Mouse (Mus musculus): ENCODE measurements around the gene Arhgap1. TPM values are rescaled to one million over a fixed set of nuclear protein-coding genes. Genes with fewer than 3 reads are reported as not detected.
"Not testable (repeated sequence)": the region's sequence is repeated elsewhere in the genome, so short reads cannot be mapped to it uniquely, and the experiment has no call there.

Arhgap1 gene
- 68.9 and 72.1 TPM in 2 replicates for polyA plus RNA-seq (2012; rRNA removed)

- TF ChIP-seq POLR2A (IDR thresholded peaks at IDR 0.05; ENCODE audit: extremely low read depth, insufficient read depth, low read length) (peak; percentile 61), CTCF (IDR thresholded peaks at IDR 0.05; ENCODE audit: extremely low read depth, insufficient read depth, low read length) (no peak)
- Histone ChIP-seq H3K27ac (ENCODE audit: insufficient read depth, low read length) (peak within 1 kb of the TSS; percentile 93), H3K4me3 (ENCODE audit: insufficient read depth, low read length) (peak within 1 kb of the TSS; percentile 93), H3K4me1 (ENCODE audit: control insufficient read depth, insufficient read depth, low read length) (peaks cover 10% of the 10 kb centered on the region)
Measured at GRCm38 (mm10) chr2:91649553-91650359, at the start of gene Arhgap1, which contains the start of gene Zfp408. Gene Arhgap1 (plus strand): TSS chr2:91649860. Gene Zfp408 (minus strand): TSS chr2:91649791.

- TF ChIP-seq POLR2A (IDR thresholded peaks at IDR 0.05; ENCODE audit: extremely low read depth, insufficient read depth, low read length) (no peak), CTCF (IDR thresholded peaks at IDR 0.05; ENCODE audit: extremely low read depth, insufficient read depth, low read length) (no peak)
Measured at GRCm38 (mm10) chr2:91600475-91600874, 49.2 kb upstream of the Arhgap1 start.

GRCm38 (mm10) chr2:91602389-91602788 lies 47.3 kb upstream of the Arhgap1 start:
- Histone ChIP-seq H3K27ac (ENCODE audit: insufficient read depth, low read length) (no peak overlapping the region), H3K4me3 (ENCODE audit: insufficient read depth, low read length) (no peak overlapping the region), H3K4me1 (ENCODE audit: control insufficient read depth, insufficient read depth, low read length) (no peaks in the 10 kb centered on the region)
- TF ChIP-seq CTCF (IDR thresholded peaks at IDR 0.05; ENCODE audit: extremely low read depth, insufficient read depth, low read length) (no peak), POLR2A (IDR thresholded peaks at IDR 0.05; ENCODE audit: extremely low read depth, insufficient read depth, low read length) (no peak)

More at GRCm38 (mm10) chr2:91600475-91600874, 49.2 kb upstream of the Arhgap1 start:
- Histone ChIP-seq H3K27ac (ENCODE audit: insufficient read depth, low read length) (no peak overlapping the region), H3K4me1 (ENCODE audit: control insufficient read depth, insufficient read depth, low read length) (no peaks in the 10 kb centered on the region), H3K4me3 (ENCODE audit: insufficient read depth, low read length) (no peak overlapping the region)

GRCm38 (mm10) chr2:91609370-91609769 lies 40.3 kb upstream of the Arhgap1 start:
- H3K4me3 ChIP-seq (ENCODE audit: insufficient read depth, low read length); H3K27ac ChIP-seq (ENCODE audit: insufficient read depth, low read length); H3K4me1 ChIP-seq (ENCODE audit: control insufficient read depth, insufficient read depth, low read length): not testable (repeated sequence)

GRCm38 (mm10) chr2:91622356-91622755 lies 27.3 kb upstream of the Arhgap1 start:
- TF ChIP-seq CTCF (IDR thresholded peaks at IDR 0.05; ENCODE audit: extremely low read depth, insufficient read depth, low read length), result no peak
- no peak for TF ChIP-seq POLR2A (IDR thresholded peaks at IDR 0.05; ENCODE audit: extremely low read depth, insufficient read depth, low read length)
- H3K4me3 ChIP-seq (ENCODE audit: insufficient read depth, low read length), result no peak overlapping the region
- H3K4me1 ChIP-seq (ENCODE audit: control insufficient read depth, insufficient read depth, low read length), result no peaks in the 10 kb centered on the region
- no peak overlapping the region for H3K27ac ChIP-seq (ENCODE audit: insufficient read depth, low read length)

- not testable (repeated sequence) for H3K27ac ChIP-seq (ENCODE audit: insufficient read depth, low read length); H3K4me3 ChIP-seq (ENCODE audit: insufficient read depth, low read length); H3K4me1 ChIP-seq (ENCODE audit: control insufficient read depth, insufficient read depth, low read length)
Measured at GRCm38 (mm10) chr2:91623366-91623765, 26.3 kb upstream of the Arhgap1 start.

GRCm38 (mm10) chr2:91627486-91627885 lies 22.2 kb upstream of the Arhgap1 start:
- Histone ChIP-seq H3K4me1 (ENCODE audit: control insufficient read depth, insufficient read depth, low read length) (no peaks in the 10 kb centered on the region), H3K27ac (ENCODE audit: insufficient read depth, low read length) (no peak overlapping the region), H3K4me3 (ENCODE audit: insufficient read depth, low read length) (no peak overlapping the region)
- no peak for TF ChIP-seq CTCF (IDR thresholded peaks at IDR 0.05; ENCODE audit: extremely low read depth, insufficient read depth, low read length)
- TF ChIP-seq POLR2A (IDR thresholded peaks at IDR 0.05; ENCODE audit: extremely low read depth, insufficient read depth, low read length), result no peak

- H3K4me1 ChIP-seq (ENCODE audit: control insufficient read depth, insufficient read depth, low read length), result no peaks in the 10 kb centered on the region
- H3K4me3 ChIP-seq (ENCODE audit: insufficient read depth, low read length), result no peak overlapping the region
- no peak for TF ChIP-seq CTCF (IDR thresholded peaks at IDR 0.05; ENCODE audit: extremely low read depth, insufficient read depth, low read length)
- H3K27ac ChIP-seq (ENCODE audit: insufficient read depth, low read length), result no peak overlapping the region
Measured at GRCm38 (mm10) chr2:91628171-91628570, 21.5 kb upstream of the Arhgap1 start.

- no peak overlapping the region for H3K27ac ChIP-seq (ENCODE audit: insufficient read depth, low read length)
- 0 out of 2 replicates have a peak, but pooled peaks cover 2% of the 10 kb centered on the region for H3K4me1 ChIP-seq (ENCODE audit: control insufficient read depth, insufficient read depth, low read length)
- TF ChIP-seq POLR2A (IDR thresholded peaks at IDR 0.05; ENCODE audit: extremely low read depth, insufficient read depth, low read length) (no peak), CTCF (IDR thresholded peaks at IDR 0.05; ENCODE audit: extremely low read depth, insufficient read depth, low read length) (no peak)
- no peak overlapping the region for H3K4me3 ChIP-seq (ENCODE audit: insufficient read depth, low read length)
Measured at GRCm38 (mm10) chr2:91629682-91630081, 20.0 kb upstream of the Arhgap1 start.

- H3K4me1 ChIP-seq (ENCODE audit: control insufficient read depth, insufficient read depth, low read length), result 0 out of 2 replicates have a peak, but pooled peaks cover 4% of the 10 kb centered on the region
- H3K27ac ChIP-seq (ENCODE audit: insufficient read depth, low read length), result no peak overlapping the region
- no peak overlapping the region for H3K4me3 ChIP-seq (ENCODE audit: insufficient read depth, low read length)
- TF ChIP-seq CTCF (IDR thresholded peaks at IDR 0.05; ENCODE audit: extremely low read depth, insufficient read depth, low read length), result no peak
- no peak for TF ChIP-seq POLR2A (IDR thresholded peaks at IDR 0.05; ENCODE audit: extremely low read depth, insufficient read depth, low read length)
Measured at GRCm38 (mm10) chr2:91630384-91630783, 19.3 kb upstream of the Arhgap1 start.

Measured in cortical plate, adult 2 months (tissue).